Mouse (Mus musculus) spleen, postnatal 4 days (tissue): Measurements from ENCODE around the gene Fam222b.

ENCODE experiments used
- DNase-seq, 2 experiments: peaks; one replicate each; pipeline ENCODE4 v3.0.0; 2022; ENCODE audit warnings: low spot score in 2 of 2

The Fam222b gene

GRCm38 (mm10) chr11:78163681-78164603 lies 69.5 kb downstream of the Fam222b start:
- peak; percentile 38 to 77 for DNase-seq

GRCm38 (mm10) chr11:78164604-78164923 lies 70.1 kb downstream of the Fam222b start:
- DNase-seq, result no peak

- peak; percentile 82 to 92 for DNase-seq
Observed at GRCm38 (mm10) chr11:78164924-78165760, 70.7 kb downstream of the Fam222b start, which contains the start of gene Traf4. Traf4 (minus strand) TSS chr11:78165589.

GRCm38 (mm10) chr11:78165761-78166109 lies 71.3 kb downstream of the Fam222b start:
- no peak for DNase-seq

- no peak for DNase-seq
Observed at GRCm38 (mm10) chr11:78166161-78166560, 71.7 kb downstream of the Fam222b start.

- DNase-seq, result no peak
Observed at GRCm38 (mm10) chr11:78166640-78167039, 72.2 kb downstream of the Fam222b start.

- DNase-seq, result peak in 1 of 2 experiments; percentile 62
Observed at GRCm38 (mm10) chr11:78167257-78167959, 72.9 kb downstream of the Fam222b start.

GRCm38 (mm10) chr11:78168541-78169468 lies 74.3 kb downstream of the Fam222b start:
- peak; percentile 60 to 73 for DNase-seq

GRCm38 (mm10) chr11:78170306-78170705 lies 75.8 kb downstream of the Fam222b start:
- peak in 1 of 2 experiments; percentile 66 for DNase-seq

- no peak for DNase-seq
Observed at GRCm38 (mm10) chr11:78171328-78171727, 76.9 kb downstream of the Fam222b start.

- peak; percentile 54 to 77 for DNase-seq
Observed at GRCm38 (mm10) chr11:78172034-78172747, 77.7 kb downstream of the Fam222b start.

- DNase-seq, result peak in 1 of 2 experiments; percentile 65
Observed at GRCm38 (mm10) chr11:78172748-78173383, 78.4 kb downstream of the Fam222b start.

GRCm38 (mm10) chr11:78174506-78174905 lies 80.0 kb downstream of the Fam222b start:
- no peak for DNase-seq

GRCm38 (mm10) chr11:78175771-78176401 lies 81.4 kb downstream of the Fam222b start:
- DNase-seq, result no peak

- peak; percentile 96 for DNase-seq
Observed at GRCm38 (mm10) chr11:78176402-78176862, 82.0 kb downstream of the Fam222b start, which contains the start of the genes Nek8 and Tlcd1. Nek8 (minus strand) TSS chr11:78176675. Tlcd1 (plus strand) TSS chr11:78176711.

- DNase-seq, result peak in 1 of 2 experiments; percentile 74
Observed at GRCm38 (mm10) chr11:78176905-78177331, 82.5 kb downstream of the Fam222b start.

GRCm38 (mm10) chr11:78177437-78177836 lies 83.0 kb downstream of the Fam222b start:
- DNase-seq, result peak; percentile 62 to 82
